Mouse (Mus musculus): ENCODE measurements around the gene Apba1.

Gene Apba1

GRCm38 (mm10) chr19:23758554-23759321 is at the start of gene Apba1:
Gene Apba1 (plus strand): TSS chr19:23758887.
- peak; percentile 1 for DNase-seq (ENCODE audit: low spot score)

DNA sequence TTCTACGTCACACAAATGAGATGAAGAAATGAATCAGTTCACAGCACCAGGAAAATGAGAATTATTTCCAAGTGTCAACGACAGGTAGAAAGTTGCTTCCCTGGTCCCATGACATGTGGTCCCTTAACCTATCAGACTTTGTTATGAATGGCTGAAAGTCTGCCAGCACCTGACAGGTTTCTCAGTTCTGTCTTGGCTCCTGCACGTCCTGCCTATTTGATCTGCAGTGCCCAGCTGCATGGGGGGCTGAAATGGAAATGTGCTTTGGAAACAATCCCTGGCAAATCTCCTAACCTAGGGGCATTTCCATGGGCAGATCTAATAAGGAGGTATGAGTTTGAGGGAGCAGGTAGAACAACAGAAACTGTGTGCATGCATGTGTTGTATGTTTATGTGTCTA is 12.2 kb upstream of the Apba1 start:
- DNase-seq (ENCODE audit: low spot score), result no peak

DNA sequence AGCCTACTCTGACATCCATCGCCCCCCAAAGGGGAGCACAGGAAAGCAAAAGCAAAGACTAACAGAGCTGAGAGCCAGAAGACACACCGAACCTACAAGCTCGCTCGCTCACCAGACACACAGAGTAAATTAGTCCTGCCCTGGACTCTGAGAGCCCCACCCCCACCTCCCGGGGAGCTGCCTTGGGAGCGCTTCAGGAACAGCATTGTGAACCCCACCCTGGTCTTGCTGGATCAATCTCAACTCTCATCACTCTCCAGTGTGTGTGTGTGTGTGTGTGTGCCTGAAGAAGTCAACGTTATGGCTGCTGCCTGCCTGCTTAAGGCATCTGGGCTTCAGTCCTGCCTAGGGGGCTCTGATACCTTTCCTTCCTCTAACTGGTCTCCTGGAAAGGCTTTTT is 1.7 kb upstream of the Apba1 start:
- DNase-seq (ENCODE audit: low spot score), result no peak

DNA sequence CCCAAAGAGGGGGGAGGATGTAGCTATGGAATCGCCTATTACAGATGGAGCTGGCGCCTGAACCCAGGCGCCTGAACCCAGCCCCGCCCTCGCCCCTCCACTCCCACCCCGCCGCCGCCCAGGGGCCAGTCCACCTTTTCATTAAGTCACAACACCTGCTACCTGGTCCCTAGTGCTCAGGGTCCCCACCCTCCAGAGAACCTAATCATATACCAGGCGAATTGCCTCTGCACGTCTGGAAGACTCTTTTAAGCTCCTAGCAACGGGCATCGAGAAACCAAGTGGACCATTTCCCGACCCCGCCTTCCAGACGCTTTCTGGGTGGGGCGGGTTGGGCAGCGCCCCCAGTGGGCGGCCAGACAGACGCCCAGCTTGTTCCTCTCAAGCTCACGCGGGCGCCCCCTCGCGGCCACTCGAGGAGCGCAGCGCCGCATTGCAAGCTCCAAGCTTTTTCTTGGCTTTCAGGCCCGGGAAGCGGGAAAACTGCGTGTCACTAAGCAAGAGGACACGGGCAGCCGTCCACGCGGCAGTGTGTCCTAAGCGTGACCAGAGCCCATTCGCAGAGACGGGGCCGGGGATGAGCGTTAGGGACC is 630 bp upstream of the Apba1 start:
- DNase-seq (ENCODE audit: low spot score), result peak; percentile 59

DNA sequence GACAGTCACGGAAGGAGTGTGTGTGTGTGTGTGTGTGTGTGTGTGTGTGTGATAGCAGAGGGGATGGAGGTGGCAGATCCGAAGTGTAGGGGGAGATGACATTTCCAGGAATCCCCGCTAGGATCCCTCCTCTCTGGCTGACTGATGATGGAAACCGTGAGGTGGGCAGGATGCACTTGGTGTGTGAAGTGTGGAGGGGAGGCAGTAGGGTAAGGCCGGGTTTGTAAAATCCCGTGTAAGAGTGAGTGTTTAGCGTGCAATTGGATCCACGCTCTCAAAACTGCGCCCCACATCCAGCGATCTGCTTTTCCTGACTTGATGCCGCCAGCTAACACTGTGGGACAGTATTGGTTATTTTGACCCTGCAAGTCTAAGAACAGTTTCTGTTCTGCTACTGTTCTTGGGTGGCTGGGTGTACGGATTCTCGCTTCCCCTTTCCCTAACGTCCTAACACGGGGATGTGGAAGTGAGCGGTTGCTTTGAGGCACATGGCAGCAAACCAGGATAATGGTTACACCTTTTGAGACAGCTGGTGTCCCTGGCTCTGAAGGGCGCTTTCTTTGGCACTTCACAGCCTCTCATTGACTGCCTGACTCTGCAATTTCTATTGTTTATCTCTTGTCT is 747 bp downstream of the Apba1 start:
- no peak for DNase-seq (ENCODE audit: low spot score)

DNA sequence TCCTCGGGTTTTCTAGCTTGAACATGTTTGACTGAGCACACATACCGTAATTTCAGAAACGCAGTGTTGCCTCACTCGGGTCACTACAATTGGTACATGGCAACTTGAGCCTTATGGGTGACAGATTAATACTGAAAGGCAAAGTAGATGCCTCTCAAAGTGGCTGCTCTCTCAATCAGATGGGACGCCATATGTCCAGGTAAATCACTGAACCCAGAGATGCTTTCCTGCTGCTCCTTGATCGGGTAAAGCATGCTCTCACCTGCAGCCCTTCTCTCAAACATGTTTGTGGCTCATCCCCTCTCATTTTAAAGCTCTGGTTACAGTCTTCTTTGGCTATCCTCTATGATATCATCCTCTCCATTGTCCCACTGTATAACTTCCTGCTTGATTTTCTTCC is 4.7 kb downstream of the Apba1 start:
- no peak for DNase-seq (ENCODE audit: low spot score)

- DNase-seq (ENCODE audit: low spot score), result no peak
Observed at GRCm38 (mm10) chr19:23764051-23764450, 5.4 kb downstream of the Apba1 start.

- no peak for DNase-seq (ENCODE audit: low spot score)
Observed at GRCm38 (mm10) chr19:23768864-23769263, 10.2 kb downstream of the Apba1 start.

DNA sequence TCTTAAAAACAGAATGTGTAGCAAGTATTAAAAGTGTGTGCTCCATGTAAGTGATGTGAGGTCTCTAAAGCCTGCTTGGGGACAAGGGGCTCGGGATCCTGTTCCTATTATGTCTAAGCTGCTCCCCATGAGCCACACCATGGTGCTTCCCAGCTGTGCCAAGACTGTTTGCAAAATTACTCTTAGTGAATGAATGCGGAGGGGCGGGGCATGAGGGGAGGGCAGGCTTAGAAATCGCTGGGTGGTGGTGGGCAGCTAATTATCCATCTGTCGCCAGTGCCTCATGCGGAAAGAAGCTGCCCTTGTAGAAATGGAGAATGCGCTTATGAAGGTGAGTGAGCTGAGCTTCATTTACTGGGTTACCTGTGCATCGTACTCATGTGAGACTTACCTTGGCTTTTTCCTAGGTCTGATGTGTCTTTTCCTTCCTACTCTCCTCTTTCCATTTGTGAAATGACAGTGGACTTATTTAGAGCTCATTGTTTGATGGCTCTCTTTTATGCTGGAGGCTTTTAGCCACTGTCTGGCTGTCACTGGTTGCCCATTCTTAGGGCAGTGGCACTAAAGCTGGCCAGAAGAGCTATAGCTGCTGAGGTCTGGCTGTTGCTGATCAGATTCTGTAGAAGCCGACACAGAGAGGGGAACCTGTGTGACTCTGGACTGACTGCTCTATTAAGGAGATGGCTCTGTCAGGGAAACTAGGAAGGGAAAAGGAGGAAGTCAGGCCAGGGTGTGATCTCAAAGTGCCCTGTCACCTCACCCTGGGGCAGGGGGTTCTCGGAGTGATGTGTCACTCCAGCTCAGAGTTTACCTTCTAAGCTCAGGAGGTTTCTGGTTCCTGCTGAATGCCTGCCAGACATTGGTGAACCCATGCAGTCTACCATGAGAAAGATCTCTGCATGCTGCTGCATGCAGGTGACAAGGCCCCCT is 12.1 kb downstream of the Apba1 start:
- no peak for DNase-seq (ENCODE audit: low spot score)

DNA sequence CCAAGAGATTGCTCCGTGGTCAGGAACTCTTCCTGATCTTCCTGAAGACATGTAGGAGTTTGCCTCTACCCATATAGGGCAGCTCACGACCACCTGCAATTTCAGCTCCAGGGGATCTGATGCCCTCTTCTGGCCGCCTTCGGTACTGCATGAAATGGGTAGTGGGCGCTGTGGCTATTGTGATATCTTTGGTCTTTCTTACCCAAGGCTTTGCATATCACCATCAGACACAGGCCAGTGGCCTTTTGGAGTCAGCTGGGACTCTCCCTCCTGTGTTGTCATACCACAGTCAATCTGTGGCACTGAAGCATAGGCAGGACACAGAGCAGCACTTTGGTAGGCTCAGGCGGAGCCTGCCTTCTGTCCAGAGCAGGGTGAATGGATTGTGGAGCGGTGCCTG is 13.3 kb downstream of the Apba1 start:
- DNase-seq (ENCODE audit: low spot score), result no peak

DNA sequence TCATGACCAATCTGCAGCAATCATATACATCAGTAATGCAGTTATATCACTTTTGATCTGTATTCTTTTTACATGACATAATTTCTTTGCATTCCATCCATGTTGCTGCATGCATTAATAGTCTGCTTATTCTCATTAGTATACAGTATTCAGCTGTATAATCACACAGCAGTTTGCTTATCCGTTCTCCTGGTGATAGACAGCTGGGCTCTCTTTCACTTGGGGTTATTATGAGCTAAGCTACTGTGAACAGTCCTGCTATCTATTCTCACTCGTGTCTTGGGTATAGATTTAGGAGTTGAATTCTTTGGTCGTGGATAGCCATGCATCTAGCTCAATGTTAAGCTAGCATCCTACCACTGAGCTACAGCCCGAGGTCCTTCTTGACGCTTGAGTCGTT is 16.7 kb downstream of the Apba1 start:
- no peak for DNase-seq (ENCODE audit: low spot score)

DNA sequence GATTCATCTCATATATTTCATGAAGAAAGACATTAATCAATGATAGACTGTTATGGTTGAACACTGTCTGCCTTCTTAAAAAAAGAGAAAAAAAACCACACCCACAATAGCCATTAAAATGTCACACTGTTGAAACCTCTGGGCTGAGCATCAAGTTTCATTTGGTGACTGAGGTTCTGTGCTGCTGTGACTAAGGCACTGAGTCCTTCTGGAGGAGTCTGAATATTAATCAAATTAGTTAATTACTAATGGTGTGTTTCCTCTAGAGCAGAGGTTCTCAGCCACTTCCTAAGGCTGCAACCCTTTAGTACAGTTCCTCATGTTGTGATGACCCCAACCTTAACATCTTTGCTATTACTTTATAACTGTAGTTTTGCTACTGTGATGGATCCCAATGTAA is 20.4 kb downstream of the Apba1 start:
- DNase-seq (ENCODE audit: low spot score), result no peak

DNA sequence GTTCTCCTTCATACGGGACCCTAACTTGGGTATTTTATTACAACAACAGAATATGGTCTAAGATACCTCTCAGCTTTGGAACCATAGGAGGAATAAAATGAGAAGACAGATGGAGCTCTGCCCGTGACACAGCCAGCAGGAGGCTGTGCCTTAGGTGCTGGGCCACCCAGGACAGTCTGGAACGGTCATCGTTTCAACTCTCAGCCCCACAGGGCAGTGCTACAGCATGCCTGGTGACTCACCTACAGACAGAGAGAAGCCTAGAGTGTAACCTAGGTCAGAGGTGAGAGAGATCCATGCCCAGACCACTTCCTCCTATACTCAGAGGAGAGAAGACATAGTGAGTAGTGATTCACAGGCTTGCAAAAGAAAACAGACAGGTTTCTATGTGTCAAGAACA is 21.4 kb downstream of the Apba1 start:
- DNase-seq (ENCODE audit: low spot score), result no peak

GRCm38 (mm10) chr19:23781968-23782367 is 23.3 kb downstream of the Apba1 start:
- no peak for DNase-seq (ENCODE audit: low spot score)

DNA sequence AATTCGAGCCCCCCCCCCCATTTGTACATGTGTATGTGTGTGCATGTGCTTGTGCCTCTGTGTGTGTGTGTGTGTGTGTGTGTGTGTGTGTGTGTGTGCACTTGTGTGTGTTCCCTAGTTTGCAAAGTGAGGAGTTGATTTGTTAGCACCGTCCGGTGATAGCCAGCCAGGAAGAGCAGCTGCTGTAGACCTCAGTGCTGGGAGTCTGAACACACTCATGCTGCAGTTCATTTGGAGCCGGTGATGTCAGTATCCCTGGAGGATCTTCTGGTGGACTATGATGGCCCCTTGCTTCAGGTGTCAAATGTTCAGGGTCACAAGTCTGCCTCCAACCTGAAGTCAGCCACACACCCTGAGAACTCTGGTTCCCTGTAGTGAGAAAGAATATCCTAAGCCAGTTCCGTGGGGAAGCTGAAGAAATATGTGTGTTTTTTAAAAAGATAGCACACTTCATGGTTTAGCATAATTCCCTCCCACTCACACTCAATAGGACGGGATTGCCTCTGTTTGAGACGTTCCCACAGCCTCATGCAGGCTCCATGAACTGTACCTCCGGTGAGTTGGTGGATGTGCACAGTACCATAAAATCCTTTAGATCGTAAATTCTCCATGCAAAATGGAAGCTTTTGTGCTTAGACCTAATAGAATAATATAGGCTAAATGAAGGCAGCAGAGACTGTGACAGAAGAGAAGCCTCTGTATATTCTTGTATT is 29.9 kb downstream of the Apba1 start:
- no peak for DNase-seq (ENCODE audit: low spot score)

DNA sequence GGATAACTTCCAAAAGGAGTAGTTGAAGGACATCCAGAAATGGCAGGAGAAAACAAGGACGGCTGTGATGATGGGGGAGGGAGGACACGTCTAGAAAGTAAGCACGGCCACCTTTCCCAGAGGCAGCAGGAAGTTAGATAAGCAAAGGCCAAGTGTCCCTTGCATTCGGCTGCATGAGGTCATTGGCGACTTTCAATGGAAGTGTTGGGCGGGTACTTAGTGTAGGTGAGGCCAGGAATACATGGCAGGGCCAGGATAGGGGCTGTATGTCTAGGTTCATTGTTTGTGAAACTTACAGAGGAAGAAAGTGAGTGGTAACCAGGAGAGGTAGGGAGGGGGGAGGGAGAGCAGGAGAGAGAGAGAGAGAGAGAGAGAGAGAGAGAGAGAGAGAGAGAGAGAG is 33.0 kb downstream of the Apba1 start:
- DNase-seq (ENCODE audit: low spot score), result no peak

DNA sequence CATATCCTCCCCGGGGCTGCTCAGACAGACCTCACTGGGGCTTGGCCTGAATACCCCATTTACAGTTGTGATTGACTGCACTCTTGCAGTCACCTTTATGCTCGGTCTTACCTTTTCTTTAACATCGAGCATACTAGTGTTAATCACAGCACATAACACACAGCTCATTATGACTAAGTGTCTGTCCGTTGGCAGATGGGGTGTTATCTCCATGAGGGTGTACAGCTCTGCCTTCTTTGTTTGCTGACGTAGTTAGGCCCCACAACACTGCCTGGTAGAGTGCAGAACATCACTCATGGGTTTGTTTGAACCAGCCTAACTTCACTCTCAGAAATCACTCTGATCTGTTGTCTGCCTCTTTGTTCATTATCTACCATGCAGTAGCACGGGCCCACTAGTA is 33.9 kb downstream of the Apba1 start:
- DNase-seq (ENCODE audit: low spot score), result no peak

- DNase-seq (ENCODE audit: low spot score), result no peak
Observed at GRCm38 (mm10) chr19:23794491-23794890, 35.8 kb downstream of the Apba1 start.

GRCm38 (mm10) chr19:23795156-23795555 is 36.5 kb downstream of the Apba1 start:
- no peak for DNase-seq (ENCODE audit: low spot score)

DNA sequence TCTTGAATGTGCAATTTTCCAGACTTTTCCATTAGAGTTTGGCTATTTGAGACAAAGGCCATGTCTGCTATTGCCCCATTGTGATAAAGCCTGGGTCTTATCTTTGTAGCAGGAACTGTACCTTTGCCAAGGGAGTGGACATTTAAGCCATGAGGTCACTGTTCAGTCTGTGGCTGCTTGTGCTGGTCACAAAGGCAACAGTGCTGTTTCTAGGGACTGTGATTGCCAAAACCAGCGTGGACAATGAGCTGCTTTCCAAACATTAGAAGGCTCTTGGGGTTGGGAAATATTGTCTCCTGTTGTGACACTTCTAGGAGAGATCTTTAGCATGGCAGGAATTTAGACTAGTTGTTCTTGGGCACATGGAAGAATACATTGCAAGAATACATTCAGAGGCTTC is 42.5 kb downstream of the Apba1 start:
- DNase-seq (ENCODE audit: low spot score), result no peak

DNA sequence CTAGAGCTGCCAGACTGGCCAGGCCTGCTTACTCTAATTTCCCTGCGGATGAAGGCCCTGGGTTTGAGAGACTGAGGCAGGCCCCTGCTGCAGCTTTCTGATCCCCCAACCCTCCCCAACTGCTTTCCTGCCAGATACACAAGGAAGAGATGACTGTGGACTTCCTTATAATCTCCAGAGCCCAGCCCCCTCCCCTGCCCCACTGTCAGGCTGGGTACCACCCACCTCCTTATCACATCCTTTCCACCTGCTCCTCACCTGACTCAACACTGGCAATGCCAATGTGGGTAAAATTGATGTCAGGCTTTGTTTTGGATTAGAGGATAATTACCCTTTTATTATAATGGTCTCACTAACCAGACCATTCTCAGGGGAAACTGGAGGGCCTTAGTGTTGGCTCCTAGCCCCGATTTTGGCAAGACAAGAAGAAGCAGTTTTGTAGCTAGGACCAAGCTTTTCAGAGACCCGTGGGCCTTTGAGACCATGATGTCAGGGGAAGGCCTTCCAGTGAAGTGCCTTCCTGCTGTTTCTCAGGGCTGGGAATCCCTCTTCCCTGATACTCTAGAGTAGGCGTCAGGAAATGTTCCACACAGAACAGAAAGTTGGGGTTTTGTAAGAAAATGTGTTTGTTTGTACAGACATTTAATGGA is 44.7 kb downstream of the Apba1 start:
- no peak for DNase-seq (ENCODE audit: low spot score)

Data from T-cell, adult 2 months (primary cell).